Mouse (Mus musculus) liver, postnatal 0 days (tissue): Measurements from ENCODE around the gene Alcam.

Source experiments
- CTCF ChIP-seq: sonication (generic); IDR thresholded peaks from 2 replicates; pipeline ENCODE4 v1.5.1; 2016; ENCODE audit warnings: antibody characterized with exemption, low read depth
- EP300 ChIP-seq: IDR thresholded peaks from 2 replicates; pipeline ENCODE4 v1.6.1; 2016; ENCODE audit warnings: antibody characterized with exemption, low read depth, mild to moderate bottlenecking

- no peak for TF ChIP-seq CTCF
- TF ChIP-seq EP300, result no peak
These were observed 1.9 kb downstream of the Alcam start for GRCm38 (mm10) chr16:52451786-52452476.
